Comparison of ENCODE assay signal across 31 mouse cellular contexts in the genomic region with DNA sequence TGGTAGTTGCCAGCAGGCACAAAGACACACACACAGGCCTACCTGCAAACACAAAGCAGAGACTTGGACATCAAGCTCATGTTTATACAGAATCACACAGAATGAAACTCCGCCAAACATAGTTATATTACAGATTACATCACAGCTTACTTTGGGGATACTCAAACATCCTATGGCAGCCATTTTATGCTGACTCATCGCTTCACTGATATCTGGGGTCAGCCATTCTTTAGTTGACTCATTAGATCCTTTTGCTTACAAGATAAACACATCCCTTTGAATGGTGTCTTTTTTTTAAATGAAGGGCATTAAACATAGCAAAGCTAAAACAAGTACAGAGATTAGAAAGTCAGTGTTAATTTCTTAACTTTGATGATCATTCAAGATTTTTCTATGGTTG.
"Had no signal": no experiment of that assay in that cellular context is flagged by ENCODE, and none has a peak within 500 bp of the region (broad histone marks: within the 10 kb centered on the region; RNA-seq: fewer than 3 reads in every experiment).

No protein-coding gene starts in this region.

- ATAC-seq: liver, embryonic 12.5 days; liver, postnatal 0 days; lung, postnatal 0 days; midbrain, embryonic 13.5 days; midbrain, embryonic 15.5 days; midbrain, embryonic 16.5 days had no signal

- H3K27me3 ChIP-seq: limb, embryonic 12.5 days; limb, embryonic 13.5 days; limb, embryonic 15.5 days; liver, embryonic 12.5 days; liver, embryonic 13.5 days; liver, embryonic 15.5 days; lung, embryonic 15.5 days; megakaryocyte, embryonic 14.5 days; midbrain, embryonic 12.5 days; midbrain, embryonic 13.5 days; midbrain, embryonic 15.5 days had no signal

- H3K4me2 ChIP-seq: limb, embryonic 12.5 days; limb, embryonic 13.5 days; limb, embryonic 15.5 days; liver, embryonic 11.5 days; liver, embryonic 12.5 days; liver, embryonic 13.5 days; liver, embryonic 15.5 days; lung, embryonic 14.5 days; lung, embryonic 15.5 days; midbrain, embryonic 11.5 days; midbrain, embryonic 12.5 days; midbrain, embryonic 13.5 days; midbrain, embryonic 15.5 days had no signal

- H3K27ac ChIP-seq: limb, embryonic 10.5 days; limb, embryonic 12.5 days; limb, embryonic 13.5 days; limb, embryonic 15.5 days; liver, embryonic 12.5 days; liver, embryonic 13.5 days; liver, embryonic 14.5 days; liver, embryonic 15.5 days; lung, embryonic 15.5 days; macrophage; midbrain, embryonic 10.5 days; midbrain, embryonic 12.5 days; midbrain, embryonic 13.5 days; midbrain, embryonic 15.5 days had no signal

- DNase-seq: left cerebral cortex, postnatal 4 days; liver; liver, embryonic 13.5 days; liver, postnatal 0 days; lung, adult 18-20 months; lung, adult 2 months; lung, embryonic 14.5 days; lung, postnatal 10 days; lung, postnatal 14 days; lung, postnatal 36 days; lung, postnatal 4 days; midbrain, embryonic 14.5 days had no signal

- H3K9me3 ChIP-seq: limb, embryonic 10.5 days; limb, embryonic 13.5 days; limb, embryonic 15.5 days; liver, embryonic 12.5 days; liver, embryonic 13.5 days; liver, embryonic 15.5 days; lung, embryonic 15.5 days; midbrain, embryonic 10.5 days; midbrain, embryonic 12.5 days; midbrain, embryonic 13.5 days; midbrain, embryonic 15.5 days had no signal

- H3K4me1 ChIP-seq: limb, embryonic 10.5 days; limb, embryonic 12.5 days; limb, embryonic 13.5 days; limb, embryonic 15.5 days; liver, embryonic 12.5 days; liver, embryonic 13.5 days; liver, embryonic 15.5 days; lung, embryonic 15.5 days; megakaryocyte, embryonic 14.5 days; midbrain, embryonic 10.5 days; midbrain, embryonic 12.5 days; midbrain, embryonic 13.5 days; midbrain, embryonic 15.5 days had no signal

- H3K9ac ChIP-seq: limb, embryonic 12.5 days; limb, embryonic 13.5 days; limb, embryonic 15.5 days; liver, embryonic 12.5 days; liver, embryonic 13.5 days; liver, embryonic 14.5 days; liver, embryonic 15.5 days; liver, postnatal 0 days; lung, embryonic 14.5 days; lung, embryonic 15.5 days; midbrain, embryonic 12.5 days; midbrain, embryonic 13.5 days; midbrain, embryonic 15.5 days had no signal

- H3K36me3 ChIP-seq: limb, embryonic 10.5 days; limb, embryonic 12.5 days; limb, embryonic 13.5 days; limb, embryonic 15.5 days; liver, embryonic 12.5 days; liver, embryonic 13.5 days; liver, embryonic 15.5 days; lung, embryonic 15.5 days; midbrain, embryonic 10.5 days; midbrain, embryonic 12.5 days; midbrain, embryonic 13.5 days; midbrain, embryonic 15.5 days had no signal

- H3K4me3 ChIP-seq: limb, embryonic 10.5 days; limb, embryonic 12.5 days; limb, embryonic 13.5 days; limb, embryonic 15.5 days; liver, embryonic 12.5 days; liver, embryonic 13.5 days; liver, embryonic 15.5 days; lung, embryonic 15.5 days; megakaryocyte, embryonic 14.5 days; midbrain, embryonic 10.5 days; midbrain, embryonic 12.5 days; midbrain, embryonic 13.5 days; midbrain, embryonic 15.5 days; myocyte had no signal
